26 mouse cellular contexts compared by ENCODE assay signal in genomic region chr9:25224959-25225358, GRCm38 (mm10). TPM values are rescaled to one million over a fixed set of nuclear protein-coding genes. Genes with fewer than 3 reads are reported as not detected.
DNase-seq lines count a peak whose midpoint lies in the region; ATAC-seq and TF ChIP-seq lines count a peak whose summit lies in the region.
"Had no signal": no experiment of that assay in that cellular context is flagged by ENCODE, and none has a peak within 500 bp of the region (broad histone marks: within the 10 kb centered on the region; RNA-seq: fewer than 3 reads in every experiment).

No protein-coding gene starts in this region.

- no peaks in the 10 kb centered on the region for H3K36me3 ChIP-seq in hindbrain, embryonic 13.5 days
- no peaks in the 10 kb centered on the region for H3K36me3 ChIP-seq in hindbrain, embryonic 12.5 days
- H3K36me3 ChIP-seq: hindbrain, embryonic 10.5 days; limb, embryonic 12.5 days had no signal

- 65% methylated on average over 4 of the region's 4 CpGs for WGBS in hindbrain, embryonic 13.5 days
- 84% methylated on average over 4 of the region's 4 CpGs for WGBS in hindbrain, embryonic 12.5 days

- 0 out of 2 replicates have a peak, but pooled peaks have one; percentile 46 for ATAC-seq in hindbrain, embryonic 13.5 days (ENCODE audit: low FRiP score)
- ATAC-seq in hindbrain, embryonic 12.5 days (ENCODE audit: low FRiP score), result no peak
- ATAC-seq: inflammation-experienced regulatory T-cells, adult 6 months; liver, postnatal 0 days; lung, postnatal 0 days; midbrain, embryonic 16.5 days had no signal

- peak; percentile 3 to 12 for DNase-seq in cerebellum, postnatal 10 days
- DNase-seq in cerebellum, postnatal 4 days (ENCODE audit: low spot score in 2 of 2), result no peak
- peak; percentile 47 to 75 for DNase-seq in left cerebral cortex, postnatal 25 days (ENCODE audit: low spot score in 2 of 2)
- DNase-seq in left cerebral cortex, adult 18-20 months (ENCODE audit: low spot score in 2 of 2), result no peak
- peak; percentile 82 for DNase-seq in brain, embryonic 14.5 days (ENCODE audit: low read depth)
- no peak for DNase-seq in adrenal gland, postnatal 10 days
- DNase-seq: adrenal gland, postnatal 25 days; cerebellum, adult 11 months; cerebellum, adult 9-11 months; gastrocnemius, postnatal 14 days; heart, adult 11 months; kidney, adult 2 months; liver, postnatal 0 days; right cerebral cortex, postnatal 25 days; thymus, postnatal 14 days had no signal

- H3K4me1 ChIP-seq in hindbrain, embryonic 13.5 days (replicated peaks), result no peaks in the 10 kb centered on the region
- H3K4me1 ChIP-seq in hindbrain, embryonic 12.5 days, result no peaks in the 10 kb centered on the region
- H3K4me1 ChIP-seq: hindbrain, embryonic 10.5 days; limb, embryonic 12.5 days had no signal

- H3K27me3 ChIP-seq in hindbrain, embryonic 13.5 days, result no peaks in the 10 kb centered on the region
- H3K27me3 ChIP-seq in hindbrain, embryonic 12.5 days, result no peaks in the 10 kb centered on the region
- H3K27me3 ChIP-seq: limb, embryonic 12.5 days had no signal

- no peak for TF ChIP-seq CTCF in brain, embryonic 14.5 days (IDR thresholded peaks at IDR 0.05; ENCODE audit: borderline replicate concordance, extremely low read depth, insufficient read depth, insufficient read length)

- H3K4me2 ChIP-seq in hindbrain, embryonic 13.5 days, result no peak overlapping the region
- no peak overlapping the region for H3K4me2 ChIP-seq in hindbrain, embryonic 12.5 days (replicated peaks)
- H3K4me2 ChIP-seq: heart, embryonic 11.5 days; limb, embryonic 12.5 days; liver, embryonic 11.5 days had no signal

- TF ChIP-seq POLR2A in brain, embryonic 14.5 days (IDR thresholded peaks at IDR 0.05; ENCODE audit: borderline replicate concordance, extremely low read depth, insufficient read depth, insufficient read length, poor library complexity, severe bottlenecking), result no peak

- intact Hi-C loops in left cerebral cortex, postnatal 25 days (cut with DNase I), result no loop called here

- no peak overlapping the region for H3K4me3 ChIP-seq in hindbrain, embryonic 13.5 days
- no peak overlapping the region for H3K4me3 ChIP-seq in hindbrain, embryonic 12.5 days
- H3K4me3 ChIP-seq: hindbrain, embryonic 10.5 days; limb, embryonic 12.5 days had no signal

- no peaks in the 10 kb centered on the region for H3K9me3 ChIP-seq in hindbrain, embryonic 13.5 days
- H3K9me3 ChIP-seq in hindbrain, embryonic 12.5 days (replicated peaks), result no peaks in the 10 kb centered on the region
- H3K9me3 ChIP-seq: hindbrain, embryonic 10.5 days; limb, embryonic 12.5 days had no signal

- no peak overlapping the region for H3K27ac ChIP-seq in hindbrain, embryonic 13.5 days
- no peak overlapping the region for H3K27ac ChIP-seq in hindbrain, embryonic 12.5 days
- H3K27ac ChIP-seq: hindbrain, embryonic 10.5 days; kidney, postnatal 0 days; limb, embryonic 12.5 days; macrophage had no signal

- no peak overlapping the region for H3K9ac ChIP-seq in hindbrain, embryonic 13.5 days
- H3K9ac ChIP-seq in hindbrain, embryonic 12.5 days, result no peak overlapping the region
- H3K9ac ChIP-seq: limb, embryonic 12.5 days; liver, postnatal 0 days had no signal

RNA-seq across cellular contexts. Expression of gene Sept7, which starts 27.3 kb away (rescaled TPM):
- polyA plus RNA-seq in hindbrain, embryonic 13.5 days (2015; fragmentation: Nextera tagmentation; extraction: Ambion mirVana), result 264 and 267 TPM in 2 replicates
- polyA plus RNA-seq in hindbrain, embryonic 12.5 days (2016; fragmentation: Nextera tagmentation; extraction: Ambion mirVana), result 278 and 296 TPM in 2 replicates
- total RNA-seq in left cerebral cortex, postnatal 25 days (2021), result 100 to 1,000 TPM; 372 to 405 TPM
- 100 to 1,000 TPM; 360 to 378 TPM for total RNA-seq in left cerebral cortex, adult 18-20 months (2021)
- polyA plus RNA-seq in brain, embryonic 14.5 days (2012; rRNA removed), result 82.5 and 112 TPM in 2 replicates
- total RNA-seq in adrenal gland, postnatal 10 days (2021), result 100 to 1,000 TPM; 119 to 122 TPM

Comparison
In these comparisons a context has a peak if more than half of its experiments do, and no peak if none do; other contexts are left out.
1. DNase-seq: peak in cerebellum, postnatal 10 days (2 of 2), left cerebral cortex, postnatal 25 days (2 of 2) and brain, embryonic 14.5 days (single experiment); none in cerebellum, postnatal 4 days (0 of 2), left cerebral cortex, adult 18-20 months (0 of 2) and adrenal gland, postnatal 10 days (single experiment).